ENCODE assay signal across 10 mouse cellular contexts in genomic region chr6:125256222-125256966, GRCm38 (mm10). TPM values are rescaled to one million over a fixed set of nuclear protein-coding genes. Genes with fewer than 3 reads are reported as not detected.
A peak's percentile ranks its signal among the peaks of the same experiment; 100 is the strongest.
DNase-seq lines count a peak whose midpoint lies in the region; TF ChIP-seq lines count a peak whose summit lies in the region.
"Had no signal": no experiment of that assay in that cellular context is flagged by ENCODE, and none has a peak within 500 bp of the region (broad histone marks: within the 10 kb centered on the region; RNA-seq: fewer than 3 reads in every experiment).

No protein-coding gene starts in this region.

- no peak for TF ChIP-seq POLR2A in MEL (IDR thresholded peaks at IDR 0.05; ENCODE audit: control insufficient read depth in 1 of 2, insufficient read depth in 1 of 2, low read depth in 1 of 2, low read length in 2 of 2, poor library complexity in 1 of 2)

- H3K79me2 ChIP-seq in MEL (ENCODE audit: control insufficient read depth, insufficient read depth, low read length, poor library complexity), result no peaks in the 10 kb centered on the region

- H3K9ac ChIP-seq in MEL (ENCODE audit: control insufficient read depth, low read depth, low read length, poor library complexity, severe bottlenecking), result peak overlapping the region; percentile 55

- TF ChIP-seq CTCF in MEL (IDR thresholded peaks at IDR 0.05 in 2 of 3, conservative IDR thresholded peaks at IDR 0.05 in 1 of 3; ENCODE audit: control insufficient read depth in 1 of 3, insufficient read depth in 1 of 3, low read depth in 2 of 3, low read length in 3 of 3, poor library complexity in 1 of 3, severe bottlenecking in 1 of 3), result no peak

- peak; percentile 26 to 46 for DNase-seq in heart, adult 9 months (ENCODE audit: low spot score in 2 of 2)
- no peak for DNase-seq in heart, postnatal 25 days (ENCODE audit: low spot score)
- DNase-seq in MEL (ENCODE audit: low read depth, low spot score), result peak; percentile 66
- DNase-seq in cerebellum, postnatal 25 days, result peak; percentile 53 to 71
- DNase-seq in kidney, postnatal 36 days, result peak; percentile 81 to 83
- no peak for DNase-seq in ovary, adult 18-20 months (ENCODE audit: low spot score)
- no peak for DNase-seq in layer of hippocampus, adult 9-10 months (ENCODE audit: low spot score)
- no peak for DNase-seq in frontal cortex, postnatal 25 days (ENCODE audit: low spot score in 2 of 2)

- TF ChIP-seq EP300 in MEL (IDR thresholded peaks at IDR 0.05; ENCODE audit: low read depth in 1 of 2, low read length in 2 of 2), result peak in 1 of 2 experiments; percentile 50; a peak in 1 of 4 replicates

- H3K4me1 ChIP-seq in MEL (ENCODE audit: control insufficient read depth in 1 of 2, insufficient read depth in 2 of 2, low read length in 2 of 2), result peaks cover 21 to 25% of the 10 kb centered on the region in 2 experiments; a peak in 3 of 4 replicates

- no peak overlapping the region; a peak in 1 of 4 replicates for H3K4me3 ChIP-seq in MEL (ENCODE audit: control insufficient read depth in 1 of 2, insufficient read depth in 1 of 2, low read depth in 2 of 2, low read length in 2 of 2)
- H3K4me3 ChIP-seq: heart, adult 2 months had no signal

- H3K36me3 ChIP-seq in MEL (ENCODE audit: control insufficient read depth in 1 of 2, insufficient read depth in 2 of 2, low read length in 2 of 2), result peaks cover 0 to 26% of the 10 kb centered on the region in 2 experiments; a peak in 2 of 4 replicates

- peak overlapping the region; percentile 72 for H3K27ac ChIP-seq in MEL (ENCODE audit: control insufficient read depth, low read depth, low read length)
- H3K27ac ChIP-seq: heart, adult 2 months had no signal

- intact Hi-C loops in heart, postnatal 25 days (cut with DNase I), result no loop called here

- TF ChIP-seq RAD21 in MEL (IDR thresholded peaks at IDR 0.05; ENCODE audit: low read depth, low read length), result no peak

- H3K9me3 ChIP-seq in MEL (replicated peaks; ENCODE audit: insufficient read depth, low read length), result no peaks in the 10 kb centered on the region

- no peaks in the 10 kb centered on the region for H3K27me3 ChIP-seq in MEL (ENCODE audit: control insufficient read depth in 1 of 2, insufficient read depth in 2 of 2, low read length in 2 of 2)

TF ChIP-seq in MEL, 35 proteins besides CTCF, POLR2A, EP300 and RAD21:
- no peak for TF ChIP-seq GABPA (IDR thresholded peaks at IDR 0.05; ENCODE audit: low read depth, low read length)
- TF ChIP-seq ETS1 (IDR thresholded peaks at IDR 0.05; ENCODE audit: low read depth, low read length), result peak; percentile 73; the same call in 1 of the 2 replicates
- peak; percentile 10; the same call in 1 of the 2 replicates for TF ChIP-seq TCF12 (IDR thresholded peaks at IDR 0.05; ENCODE audit: low read depth, low read length)
- TF ChIP-seq NRF1 (IDR thresholded peaks at IDR 0.05; ENCODE audit: insufficient read depth, low read depth, low read length, poor library complexity, severe bottlenecking), result no peak
- peak; percentile 34; the same call in 1 of the 2 replicates for TF ChIP-seq POLR2AphosphoS2 (IDR thresholded peaks at IDR 0.05; ENCODE audit: low read length)
- TF ChIP-seq POLR2AphosphoS5 (IDR thresholded peaks at IDR 0.05; ENCODE audit: borderline replicate concordance, low read depth, low read length), result no peak
- TF ChIP-seq MAX (IDR thresholded peaks at IDR 0.05; ENCODE audit: low read length), result peak; percentile 31; the same call in 1 of the 2 replicates
- no peak for TF ChIP-seq ZKSCAN1 (IDR thresholded peaks at IDR 0.05; ENCODE audit: low read depth, low read length)
- no peak for TF ChIP-seq CHD1 (IDR thresholded peaks at IDR 0.05; ENCODE audit: low read depth, low read length)
- TF ChIP-seq CHD2 (IDR thresholded peaks at IDR 0.05; ENCODE audit: low read length), result no peak
- TF ChIP-seq ZMIZ1 (IDR thresholded peaks at IDR 0.05; ENCODE audit: low read depth, low read length), result no peak
- TF ChIP-seq USF1 (IDR thresholded peaks at IDR 0.05; ENCODE audit: low read depth, low read length), result peak; percentile 74; the same call in 1 of the 2 replicates
- TF ChIP-seq ZNF384 (IDR thresholded peaks at IDR 0.05; ENCODE audit: low read depth, low read length), result no peak
TF ChIP-seq in MEL: peak in this region for 5.

RNA-seq across cellular contexts. Expression of gene Cd27, which starts 19.6 kb away (rescaled TPM):
- under 1 TPM; 0.16 to 0.36 TPM for total RNA-seq in heart, postnatal 25 days (2021)
- not detected in 2 replicates for total RNA-seq in MEL (2012; rRNA removed)
- under 1 TPM in 1 of 2 experiments, not detected in 1; 0.46 TPM for polyA plus RNA-seq in MEL (2012; ENCODE audit: insufficient read depth in 1 of 2, insufficient read length in 2 of 2, low read depth in 1 of 2, low replicate concordance in 2 of 2, missing spikeins in 1 of 2)
- polyA plus RNA-seq: cortical plate, adult 2 months had no signal

RNA-seq across cellular contexts. Expression of gene Tapbpl, which starts 24.7 kb away (rescaled TPM):
- total RNA-seq in heart, postnatal 25 days (2021), result 1 to 10 TPM; 4.1 to 5.0 TPM
- total RNA-seq in MEL (2012; rRNA removed), result 2.1 and 2.5 TPM in 2 replicates
- 1 to 10 TPM in 1 of 2 experiments, not detected in 1; 5.2 TPM for polyA plus RNA-seq in MEL (2012; ENCODE audit: insufficient read depth in 1 of 2, insufficient read length in 2 of 2, low read depth in 1 of 2, low replicate concordance in 2 of 2, missing spikeins in 1 of 2)

RNA-seq across cellular contexts. Expression of gene Tuba3a, which starts 29.4 kb away (rescaled TPM):
- not detected for total RNA-seq in heart, postnatal 25 days (2021)
- total RNA-seq in MEL (2012; rRNA removed), result not detected in 2 replicates
- under 1 TPM in 1 of 2 experiments, not detected in 1; 0.06 TPM for polyA plus RNA-seq in MEL (2012; ENCODE audit: insufficient read depth in 1 of 2, insufficient read length in 2 of 2, low read depth in 1 of 2, low replicate concordance in 2 of 2, missing spikeins in 1 of 2)
- total RNA-seq: heart, adult 2 months had no signal
- polyA plus RNA-seq: cortical plate, adult 2 months had no signal

RNA-seq across cellular contexts. Expression of gene Vamp1, which starts 41.0 kb away (rescaled TPM):
- 1 to 10 TPM; 6.2 to 6.3 TPM for total RNA-seq in heart, postnatal 25 days (2021)
- total RNA-seq in MEL (2012; rRNA removed), result 1.1 and 1.5 TPM in 2 replicates
- 1 to 10 TPM in 1 of 2 experiments, not detected in 1; 5.5 TPM for polyA plus RNA-seq in MEL (2012; ENCODE audit: insufficient read depth in 1 of 2, insufficient read length in 2 of 2, low read depth in 1 of 2, low replicate concordance in 2 of 2, missing spikeins in 1 of 2)

RNA-seq across cellular contexts. Expression of gene Ltbr, which starts 57.3 kb away (rescaled TPM):
- total RNA-seq in heart, postnatal 25 days (2021), result 10 to 100 TPM; 27.4 to 31.8 TPM
- total RNA-seq in MEL (2012; rRNA removed), result 35.0 and 47.6 TPM in 2 replicates
- 10 to 100 TPM in 1 of 2 experiments, not detected in 1; 64.2 TPM for polyA plus RNA-seq in MEL (2012; ENCODE audit: insufficient read depth in 1 of 2, insufficient read length in 2 of 2, low read depth in 1 of 2, low replicate concordance in 2 of 2, missing spikeins in 1 of 2)

Comparison
In these comparisons a context has a peak if more than half of its experiments do, and no peak if none do; other contexts are left out.
1. DNase-seq: peak in heart, adult 9 months (2 of 2), MEL (single experiment), cerebellum, postnatal 25 days (2 of 2) and kidney, postnatal 36 days (2 of 2); none in heart, postnatal 25 days (single experiment), ovary, adult 18-20 months (single experiment), layer of hippocampus, adult 9-10 months (single experiment) and frontal cortex, postnatal 25 days (0 of 2).